Mouse (Mus musculus) embryonic facial prominence, embryonic 10.5 days (tissue): Measurements from ENCODE around the gene Sh3bp4. TPM values are rescaled to one million over a fixed set of nuclear protein-coding genes. Genes with fewer than 3 reads are reported as not detected.

Source experiments
- DNase-seq: peaks from one replicate; pipeline ENCODE4 v3.0.0-alpha.2; 2017; ENCODE audit warnings: low spot score
- H3K27ac ChIP-seq: fragments of 300-500 bp; sonication (generic); replicated peaks from 2 replicates; pipeline ENCODE4 v1.5.1; 2016; ENCODE audit warnings: mild to moderate bottlenecking
- H3K27me3 ChIP-seq: fragments of 300-500 bp; sonication (generic); replicated peaks from 2 replicates; pipeline ENCODE4 v1.6.1; 2016; ENCODE audit warnings: low read depth, mild to moderate bottlenecking; ENCODE audit not compliant: poor library complexity, severe bottlenecking
- H3K36me3 ChIP-seq: fragments of 300-500 bp; sonication (generic); replicated peaks from 2 replicates; pipeline ENCODE4 v1.6.1; 2016; ENCODE audit warnings: mild to moderate bottlenecking, moderate library complexity
- H3K4me1 ChIP-seq: fragments of 300-500 bp; sonication (generic); 2 replicates; pipeline ENCODE4 v1.6.1; 2016
- H3K4me3 ChIP-seq: fragments of 300-500 bp; sonication (generic); 2 replicates; pipeline ENCODE4 v1.5.1; 2016; ENCODE audit warnings: mild to moderate bottlenecking, moderate library complexity
- H3K9me3 ChIP-seq: fragments of 300-500 bp; sonication (generic); 2 replicates; pipeline ENCODE4 v1.6.1; 2016; ENCODE audit warnings: mild to moderate bottlenecking
- WGBS: fragments of 180-500 bp; shearing (Covaris S2); methylation state at CpG from one replicate; pipeline ENCODE4 v1.1.7; 2016; 5-methylcytosine and 5-hydroxymethylcytosine counted together
- polyA plus RNA-seq: library from polyadenylated mRNA; unstranded; fragments of >200 nt; fragmentation: Nextera tagmentation; extraction: Ambion mirVana; gene quantifications from 2 replicates; pipeline ENCODE4 v1.2.1, GENCODE M21; 2016

Sh3bp4 gene
- polyA plus RNA-seq, 1 experiment from 2014 or later: 26.5 TPM

DNA sequence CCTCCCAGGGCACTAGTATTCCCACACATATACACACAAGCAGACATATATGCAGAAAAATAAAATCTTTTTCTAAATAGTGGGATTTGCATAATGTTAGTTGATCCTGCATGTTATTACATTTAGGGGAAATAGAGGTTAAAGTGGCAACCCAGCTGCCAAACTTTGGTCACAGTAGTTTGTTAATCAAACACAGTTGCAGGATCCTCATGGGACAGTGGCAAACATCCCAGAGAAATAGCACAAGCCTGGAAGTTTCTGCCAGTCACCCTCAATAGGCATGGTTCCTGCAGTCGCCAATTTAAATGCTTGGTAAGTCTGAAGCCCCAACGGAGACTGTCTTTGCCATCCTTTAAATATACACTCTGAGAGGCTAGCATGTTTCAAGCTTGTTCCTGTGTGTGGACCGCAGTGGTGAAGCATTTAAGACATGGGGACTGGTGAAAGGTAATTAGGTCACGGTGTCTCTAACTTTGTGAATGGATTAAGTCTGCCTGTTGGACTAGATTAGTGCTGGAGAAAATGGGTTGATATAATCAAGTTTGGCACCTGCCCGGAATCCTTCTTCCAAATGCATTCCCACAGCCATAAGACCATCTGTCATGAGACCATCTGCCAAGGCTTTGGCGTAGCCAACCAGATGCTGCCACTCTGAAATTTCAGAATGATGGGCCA is 114.0 kb downstream of the Sh3bp4 start:
- no peak for DNase-seq
- H3K9me3 ChIP-seq: no peaks in the 10 kb centered on the region
- H3K27ac ChIP-seq: peak overlapping the region; percentile 75
- 76% methylated on average over 6 of the region's 6 CpGs for WGBS
- peaks cover 39% of the 10 kb centered on the region for H3K4me1 ChIP-seq
- no peaks in the 10 kb centered on the region for H3K27me3 ChIP-seq
- H3K4me3 ChIP-seq: no peak overlapping the region
- no peaks in the 10 kb centered on the region for H3K36me3 ChIP-seq

DNA sequence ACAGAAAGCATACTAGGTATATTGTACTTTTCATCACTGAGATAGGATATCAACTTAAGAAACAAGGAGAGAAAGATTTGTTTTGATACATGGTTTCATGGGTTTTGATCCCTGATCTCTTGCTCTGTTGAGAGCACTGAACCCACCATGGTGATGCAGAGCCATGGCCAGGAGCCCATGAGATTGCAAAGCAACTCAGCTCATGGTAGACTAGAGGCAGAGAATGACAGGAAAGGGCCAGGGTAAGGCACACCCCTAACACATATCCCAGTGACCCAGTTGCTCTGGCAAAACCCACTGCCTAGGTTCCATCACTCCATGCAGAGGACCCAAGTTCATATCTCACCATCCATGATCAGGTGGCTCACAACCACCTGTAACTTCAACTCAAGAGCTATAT is 114.6 kb downstream of the Sh3bp4 start:
- no peaks in the 10 kb centered on the region for H3K9me3 ChIP-seq
- no peaks in the 10 kb centered on the region for H3K27me3 ChIP-seq
- H3K36me3 ChIP-seq: no peaks in the 10 kb centered on the region
- no peak for DNase-seq
- peaks cover 44% of the 10 kb centered on the region for H3K4me1 ChIP-seq
- no peak overlapping the region for H3K4me3 ChIP-seq
- no peak overlapping the region for H3K27ac ChIP-seq

GRCm38 (mm10) chr1:89187441-89187840 is 117.2 kb downstream of the Sh3bp4 start:
- no peak for DNase-seq
- no peaks in the 10 kb centered on the region for H3K36me3 ChIP-seq
- no peak overlapping the region for H3K4me3 ChIP-seq
- no peaks in the 10 kb centered on the region for H3K27me3 ChIP-seq
- no peaks in the 10 kb centered on the region for H3K9me3 ChIP-seq
- 87% methylated on average over 7 of the region's 7 CpGs for WGBS
- H3K27ac ChIP-seq: no peak overlapping the region; the same call in 1 of the 2 replicates
- peaks cover 61% of the 10 kb centered on the region for H3K4me1 ChIP-seq

DNA sequence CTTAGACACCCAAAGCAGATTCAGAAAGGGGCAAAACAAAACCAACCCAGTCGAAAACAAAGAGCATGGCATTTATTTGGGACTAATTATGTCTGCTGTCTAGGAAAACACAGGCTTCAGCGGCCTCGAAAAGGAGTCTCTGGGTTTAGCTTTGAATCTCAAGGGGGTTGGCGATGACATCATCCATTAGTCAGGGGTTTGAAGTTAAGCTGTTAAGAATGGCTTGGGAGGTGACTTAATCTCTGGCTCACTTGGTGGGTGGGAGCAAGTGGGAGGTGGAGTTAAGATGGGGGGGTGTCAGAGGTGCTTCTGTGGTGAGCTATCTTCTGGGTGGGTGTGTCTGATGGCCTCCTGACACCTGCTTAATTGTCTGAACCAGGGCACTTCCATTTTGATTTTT is 117.9 kb downstream of the Sh3bp4 start:
- H3K27ac ChIP-seq: peak overlapping the region; percentile 19
- WGBS: 50% methylated on average over 4 of the region's 4 CpGs

GRCm38 (mm10) chr1:89189204-89189603 is 119.0 kb downstream of the Sh3bp4 start:
- Histone ChIP-seq H3K27ac (no peak overlapping the region), H3K27me3 (no peaks in the 10 kb centered on the region), H3K36me3 (no peaks in the 10 kb centered on the region), H3K4me3 (no peak overlapping the region), H3K4me1 (peaks cover 53% of the 10 kb centered on the region), H3K9me3 (no peaks in the 10 kb centered on the region)
- 72% methylated on average over 5 of the region's 5 CpGs for WGBS
- peak; percentile 28 for DNase-seq

More for the DNA sequence above, 117.9 kb downstream of the Sh3bp4 start:
- Histone ChIP-seq H3K9me3 (no peaks in the 10 kb centered on the region), H3K27me3 (no peaks in the 10 kb centered on the region), H3K4me3 (no peak overlapping the region), H3K4me1 (peaks cover 58% of the 10 kb centered on the region), H3K36me3 (no peaks in the 10 kb centered on the region)
- DNase-seq: no peak

DNA sequence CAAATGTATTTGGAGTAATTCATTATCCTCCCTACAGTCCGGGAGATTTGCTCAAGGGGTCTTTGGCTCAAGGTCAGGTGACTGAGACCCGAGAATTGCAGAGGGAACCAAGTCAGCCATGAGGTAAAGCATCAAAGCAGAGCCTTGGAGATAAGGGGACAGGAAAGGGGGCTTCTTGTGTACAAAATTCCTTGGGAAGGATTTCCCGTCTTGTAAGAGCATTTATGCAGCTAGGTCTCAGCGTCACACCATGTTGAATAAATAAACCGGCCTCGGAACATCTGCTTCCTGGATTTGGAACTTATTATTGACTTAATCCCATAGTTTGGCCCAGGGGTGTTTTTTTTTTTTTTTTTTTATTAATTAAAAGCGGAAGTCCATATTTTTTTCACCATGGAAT is 120.4 kb downstream of the Sh3bp4 start:
- no peaks in the 10 kb centered on the region for H3K27me3 ChIP-seq
- H3K4me3 ChIP-seq: no peak overlapping the region
- peaks cover 56% of the 10 kb centered on the region for H3K4me1 ChIP-seq
- 37% methylated on average over 7 of the region's 7 CpGs for WGBS
- H3K36me3 ChIP-seq: no peaks in the 10 kb centered on the region
- H3K9me3 ChIP-seq: no peaks in the 10 kb centered on the region
- H3K27ac ChIP-seq: no peak overlapping the region
- DNase-seq: peak; percentile 32

GRCm38 (mm10) chr1:89191127-89191740 is 121.0 kb downstream of the Sh3bp4 start:
- peak; percentile 85 for DNase-seq
- no peaks in the 10 kb centered on the region for H3K36me3 ChIP-seq
- H3K27me3 ChIP-seq: no peaks in the 10 kb centered on the region
- 11% methylated on average over 11 of the region's 11 CpGs for WGBS
- peaks cover 56% of the 10 kb centered on the region for H3K4me1 ChIP-seq
- no peaks in the 10 kb centered on the region for H3K9me3 ChIP-seq
- H3K27ac ChIP-seq: peak overlapping the region; percentile 66
- no peak overlapping the region for H3K4me3 ChIP-seq

DNA sequence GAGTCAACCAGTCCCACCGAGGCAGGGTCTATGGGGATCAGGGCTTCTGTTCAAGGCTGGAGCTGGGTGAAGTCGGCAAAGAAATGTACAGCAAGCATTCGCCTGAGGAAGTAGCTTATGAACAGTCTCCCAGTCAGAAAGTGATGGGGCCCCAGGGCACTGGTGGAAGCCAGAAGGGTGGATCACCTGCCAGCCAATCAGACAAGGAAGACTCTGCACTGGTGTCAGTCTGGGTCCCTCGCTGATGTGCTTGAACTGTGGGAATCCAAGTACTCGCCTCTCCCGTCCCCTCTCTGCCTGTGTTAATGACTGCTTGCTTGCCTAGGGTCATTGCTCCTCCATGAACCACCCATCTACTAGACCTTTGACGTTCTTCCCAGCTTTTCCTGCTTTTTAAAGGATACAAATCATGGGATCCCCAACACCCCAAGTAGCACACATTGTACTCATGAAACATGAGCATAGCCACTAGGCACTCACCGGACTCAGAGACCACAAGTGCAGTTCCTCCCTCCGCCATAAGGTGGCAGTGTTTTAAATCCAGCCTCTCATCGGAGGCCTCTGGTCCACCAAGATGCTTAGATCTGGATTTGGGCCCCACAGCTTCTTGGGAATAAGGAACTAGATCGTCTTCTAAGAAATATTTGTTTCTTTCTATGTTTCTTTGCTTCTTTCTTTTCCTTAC is 122.5 kb downstream of the Sh3bp4 start:
- DNase-seq: peak; percentile 67

GRCm38 (mm10) chr1:89193576-89193975 is 123.4 kb downstream of the Sh3bp4 start:
- H3K9me3 ChIP-seq: no peaks in the 10 kb centered on the region
- 77% methylated on average over 7 of the region's 7 CpGs for WGBS
- no peak for DNase-seq
- no peak overlapping the region for H3K27ac ChIP-seq
- no peaks in the 10 kb centered on the region for H3K36me3 ChIP-seq
- no peak overlapping the region for H3K4me3 ChIP-seq
- no peaks in the 10 kb centered on the region for H3K27me3 ChIP-seq
- peaks cover 45% of the 10 kb centered on the region for H3K4me1 ChIP-seq

More for the DNA sequence above, 122.5 kb downstream of the Sh3bp4 start:
- no peaks in the 10 kb centered on the region for H3K27me3 ChIP-seq
- peaks cover 53% of the 10 kb centered on the region for H3K4me1 ChIP-seq
- H3K27ac ChIP-seq: no peak overlapping the region
- H3K36me3 ChIP-seq: no peaks in the 10 kb centered on the region
- no peak overlapping the region for H3K4me3 ChIP-seq
- whole genome bisulfite sequencing: 69% methylated on average over 11 of the region's 11 CpGs
- H3K9me3 ChIP-seq: no peaks in the 10 kb centered on the region

- H3K4me3 ChIP-seq: no peak overlapping the region
- no peaks in the 10 kb centered on the region for H3K27me3 ChIP-seq
- H3K9me3 ChIP-seq: no peaks in the 10 kb centered on the region
- 51% methylated on average over 12 of the region's 12 CpGs for WGBS
- peaks cover 23% of the 10 kb centered on the region for H3K4me1 ChIP-seq
- no peak overlapping the region for H3K27ac ChIP-seq
- no peaks in the 10 kb centered on the region for H3K36me3 ChIP-seq
- peak; percentile 83 for DNase-seq
Observed at GRCm38 (mm10) chr1:89195827-89196712, 125.9 kb downstream of the Sh3bp4 start.
